Mouse (Mus musculus): ENCODE measurements around the gene Cnbp.

- TF ChIP-seq CTCF (conservative IDR thresholded peaks at IDR 0.05; ENCODE audit: low read length) (no peak), NANOG (IDR thresholded peaks at IDR 0.05; ENCODE audit: borderline replicate concordance, low read length) (no peak)
Observed at GRCm38 (mm10) chr6:87868871-87869506, 18.1 kb upstream of the Cnbp start.
